Comparison of ENCODE assay signal across 9 mouse cellular contexts in genomic region chr9:102863876-102864545, GRCm38 (mm10). TPM values are rescaled to one million over a fixed set of nuclear protein-coding genes. Genes with fewer than 3 reads are reported as not detected.
A peak's percentile ranks its signal among the peaks of the same experiment; 100 is the strongest.
DNase-seq lines count a peak whose midpoint lies in the region; ATAC-seq and TF ChIP-seq lines count a peak whose summit lies in the region.
"Had no signal": no experiment of that assay in that cellular context is flagged by ENCODE, and none has a peak within 500 bp of the region (broad histone marks: within the 10 kb centered on the region; RNA-seq: fewer than 3 reads in every experiment).

No protein-coding gene starts in this region.

- no peak overlapping the region for H3K4me2 ChIP-seq in kidney, embryonic 15.5 days

- peaks cover 21% of the 10 kb centered on the region for H3K36me3 ChIP-seq in kidney, embryonic 15.5 days
- no peaks in the 10 kb centered on the region for H3K36me3 ChIP-seq in testis, adult 2 months (ENCODE audit: control insufficient read depth, insufficient read depth, low read length)

- no peak for ATAC-seq in kidney, embryonic 15.5 days (replicated peaks; ENCODE audit: low FRiP score)

- no peak for TF ChIP-seq POLR2A in testis, adult 2 months (IDR thresholded peaks at IDR 0.05; ENCODE audit: control insufficient read depth, low read depth, low read length)

- TF ChIP-seq CTCF in testis, adult 2 months (IDR thresholded peaks at IDR 0.05; ENCODE audit: control insufficient read depth, insufficient read depth, insufficient replicate concordance, low read depth, low read length): no peak

- peaks cover 71% of the 10 kb centered on the region for H3K4me1 ChIP-seq in kidney, embryonic 15.5 days
- H3K4me1 ChIP-seq in testis, adult 2 months (ENCODE audit: control insufficient read depth, insufficient read depth, low read length): no peaks in the 10 kb centered on the region

- WGBS in kidney, embryonic 15.5 days: 56% methylated on average over 14 of the region's 14 CpGs

- no peak overlapping the region for H3K4me3 ChIP-seq in kidney, embryonic 15.5 days (replicated peaks)
- no peak overlapping the region for H3K4me3 ChIP-seq in testis, adult 2 months (ENCODE audit: control insufficient read depth, low read depth, low read length)

- peak overlapping the region; percentile 86 for H3K27ac ChIP-seq in kidney, embryonic 15.5 days
- H3K27ac ChIP-seq in testis, adult 2 months (ENCODE audit: control insufficient read depth, insufficient read depth, low read depth, low read length): peak overlapping the region; percentile 13; the same call in 1 of the 2 replicates

- H3K9me3 ChIP-seq in kidney, embryonic 15.5 days (replicated peaks): 0 out of 2 replicates have a peak, but pooled peaks cover under 1% of the 10 kb centered on the region

- no peaks in the 10 kb centered on the region for H3K27me3 ChIP-seq in kidney, embryonic 15.5 days
- no peaks in the 10 kb centered on the region for H3K27me3 ChIP-seq in testis, adult 2 months (ENCODE audit: control insufficient read depth, insufficient read depth, low read length)

- DNase-seq in kidney, adult 9 months: no peak
- peak; percentile 87 to 91 for DNase-seq in frontal cortex, adult 2 months (ENCODE audit: extremely low spot score in 1 of 2, low spot score in 1 of 2)
- DNase-seq in heart, postnatal 36 days: peak; percentile 72 to 82
- DNase-seq in layer of hippocampus, postnatal 36 days: peak; percentile 74 to 80
- DNase-seq in lung, postnatal 14 days: peak; percentile 77
- no peak for DNase-seq in spleen, postnatal 10 days (ENCODE audit: low spot score in 2 of 2)

- H3K9ac ChIP-seq in kidney, embryonic 15.5 days: no peak overlapping the region

- intact Hi-C loops in heart, postnatal 36 days (cut with DNase I): loop anchor here (2.0 kb wide), 1 partner anchor 29 kb away; the partner anchor contains the start of gene Ryk

RNA-seq across cellular contexts. Expression of gene Ryk, which starts 29.3 kb away (rescaled TPM):
- polyA plus RNA-seq in kidney, embryonic 15.5 days (2015; fragmentation: Nextera tagmentation; extraction: Ambion mirVana): 19.7 and 19.8 TPM in 2 replicates
- polyA plus RNA-seq in frontal cortex, adult 2 months (2012; rRNA removed): 36.9 and 38.6 TPM in 2 replicates
- total RNA-seq in heart, postnatal 36 days (2021): 10 to 100 TPM; 38.9 to 39.0 TPM
- total RNA-seq in layer of hippocampus, postnatal 36 days (2021): 10 to 100 TPM; 43.0 to 46.8 TPM
- polyA plus RNA-seq in testis, adult 2 months (2012; rRNA removed): 8.2 TPM in 2 replicates
- total RNA-seq: neutrophil, adult 5-6 weeks had no signal

Comparison
In these comparisons a context has a peak if more than half of its experiments do, and no peak if none do; other contexts are left out.
1. DNase-seq: peak in frontal cortex, adult 2 months (2 of 2), heart, postnatal 36 days (2 of 2), layer of hippocampus, postnatal 36 days (2 of 2) and lung, postnatal 14 days (single experiment); none in kidney, adult 9 months (single experiment) and spleen, postnatal 10 days (0 of 2).